Mouse (Mus musculus) intestine, postnatal 0 days (tissue): ENCODE measurements around the gene Zbed5. TPM values are rescaled to one million over a fixed set of nuclear protein-coding genes. Genes with fewer than 3 reads are reported as not detected.

Source experiments
- ATAC-seq: fragments of 200-750 bp; cut with Nextera tagmentation; 2 replicates; pipeline ENCODE4 v1.8.0; 2017; ENCODE audit warnings: mild to moderate bottlenecking, moderate TSS enrichment, moderate library complexity
- H3K27ac ChIP-seq: fragments of 300-500 bp; sonication (generic); 2 replicates; pipeline ENCODE4 v1.5.1; 2014; ENCODE audit warnings: mild to moderate bottlenecking, low read depth, low read length, moderate library complexity
- H3K27me3 ChIP-seq: fragments of 300-500 bp; sonication (generic); replicated peaks from 2 replicates; pipeline ENCODE4 v1.6.1; 2014; ENCODE audit warnings: low read length, mixed read lengths; ENCODE audit not compliant: control insufficient read depth, insufficient read depth
- H3K36me3 ChIP-seq: fragments of 300-500 bp; sonication (generic); 2 replicates; pipeline ENCODE4 v1.6.1; 2014; ENCODE audit warnings: mild to moderate bottlenecking, moderate library complexity; ENCODE audit not compliant: control insufficient read depth, insufficient read depth
- H3K4me1 ChIP-seq: fragments of 300-500 bp; sonication (generic); replicated peaks from 2 replicates; pipeline ENCODE4 v1.6.1; 2014; ENCODE audit warnings: antibody characterized with exemption, low read length, mixed read lengths; ENCODE audit not compliant: control insufficient read depth, insufficient read depth
- H3K4me2 ChIP-seq: fragments of 300-500 bp; sonication (generic); replicated peaks from 2 replicates; pipeline ENCODE4 v1.6.1; 2014; ENCODE audit warnings: low read depth, mild to moderate bottlenecking, moderate library complexity
- H3K4me3 ChIP-seq: fragments of 300-500 bp; sonication (generic); 2 replicates; pipeline ENCODE4 v1.5.1; 2014; ENCODE audit warnings: low read depth, low read length
- H3K9ac ChIP-seq: fragments of 300-500 bp; sonication (generic); 2 replicates; pipeline ENCODE4 v1.6.1; 2014; ENCODE audit warnings: mild to moderate bottlenecking, low read depth, low read length
- H3K9me3 ChIP-seq: fragments of 300-500 bp; sonication (generic); 2 replicates; pipeline ENCODE4 v1.6.1; 2016; ENCODE audit warnings: mixed run types; ENCODE audit not compliant: control insufficient read depth
- CTCF ChIP-seq: sonication (generic); IDR thresholded peaks from 2 replicates; pipeline ENCODE4 v1.5.1; 2016; ENCODE audit warnings: low read depth, mild to moderate bottlenecking, control low read depth, antibody characterized with exemption, moderate library complexity
- WGBS: fragments of 180-500 bp; shearing (Covaris S2); extraction: QIAGEN DNeasy Blood & Tissue Kit; methylation state at CpG from one replicate; pipeline ENCODE4 v1.1.7; 2014; 5-methylcytosine and 5-hydroxymethylcytosine counted together
- polyA plus RNA-seq: library from polyadenylated mRNA; unstranded; fragments of >200 nt; fragmentation: Nextera tagmentation; extraction: Ambion mirVana; gene quantifications from 2 replicates; pipeline ENCODE4 v1.2.1, GENCODE M21; 2015

Gene Zbed5
- polyA plus RNA-seq, 1 experiment from 2014 or later, result 2.4 TPM

GRCm38 (mm10) chr5:129864467-129864866 is 31.1 kb upstream of the Zbed5 start:
- Histone ChIP-seq H3K27ac (no peak overlapping the region), H3K36me3 (peaks cover 22% of the 10 kb centered on the region), H3K9me3 (no peaks in the 10 kb centered on the region), H3K4me2 (0 out of 2 replicates have a peak overlapping the region, but pooled peaks have one; percentile 24), H3K27me3 (no peaks in the 10 kb centered on the region), H3K4me3 (no peak overlapping the region), H3K9ac (no peak overlapping the region; the same call in 1 of the 2 replicates), H3K4me1 (no peaks in the 10 kb centered on the region)
- no peak for ATAC-seq
- 13% methylated on average over 18 of the region's 18 CpGs for WGBS
- peak; percentile 67 for TF ChIP-seq CTCF

GRCm38 (mm10) chr5:129865841-129866240 is 29.7 kb upstream of the Zbed5 start:
- H3K36me3 ChIP-seq, result peaks cover 12% of the 10 kb centered on the region; the same call in 1 of the 2 replicates
- 65% methylated on average over 12 of the region's 12 CpGs for WGBS
- H3K27me3 ChIP-seq, result no peaks in the 10 kb centered on the region
- no peak for TF ChIP-seq CTCF
- no peak for ATAC-seq
- no peak overlapping the region for H3K9ac ChIP-seq
- H3K4me2 ChIP-seq, result no peak overlapping the region
- no peak overlapping the region for H3K4me3 ChIP-seq
- no peaks in the 10 kb centered on the region for H3K4me1 ChIP-seq
- H3K27ac ChIP-seq, result no peak overlapping the region
- no peaks in the 10 kb centered on the region for H3K9me3 ChIP-seq

- Histone ChIP-seq H3K4me2 (no peak overlapping the region), H3K27ac (no peak overlapping the region), H3K27me3 (no peaks in the 10 kb centered on the region), H3K9ac (no peak overlapping the region), H3K9me3 (no peaks in the 10 kb centered on the region), H3K36me3 (no peaks in the 10 kb centered on the region), H3K4me3 (no peak overlapping the region), H3K4me1 (no peaks in the 10 kb centered on the region)
- no peak for TF ChIP-seq CTCF
- 86% methylated on average over 19 of the region's 19 CpGs for WGBS
- ATAC-seq, result no peak
Measured at GRCm38 (mm10) chr5:129869238-129869995, 26.1 kb upstream of the Zbed5 start.

- no peaks in the 10 kb centered on the region for H3K4me1 ChIP-seq
- TF ChIP-seq CTCF, result no peak
- H3K9ac ChIP-seq, result no peak overlapping the region
- 78% methylated on average over 2 of the region's 2 CpGs for WGBS
- no peaks in the 10 kb centered on the region for H3K9me3 ChIP-seq
- no peak for ATAC-seq
- no peaks in the 10 kb centered on the region for H3K27me3 ChIP-seq
- H3K4me3 ChIP-seq, result no peak overlapping the region
- H3K36me3 ChIP-seq, result no peaks in the 10 kb centered on the region
- H3K4me2 ChIP-seq, result no peak overlapping the region
- H3K27ac ChIP-seq, result no peak overlapping the region
Measured at GRCm38 (mm10) chr5:129871238-129871637, 24.3 kb upstream of the Zbed5 start.

- Histone ChIP-seq H3K27ac (no peak overlapping the region), H3K36me3 (no peaks in the 10 kb centered on the region), H3K9me3 (no peaks in the 10 kb centered on the region), H3K4me3 (no peak overlapping the region), H3K4me1 (no peaks in the 10 kb centered on the region), H3K4me2 (no peak overlapping the region), H3K9ac (no peak overlapping the region), H3K27me3 (no peaks in the 10 kb centered on the region)
- ATAC-seq, result no peak
- TF ChIP-seq CTCF, result no peak
- WGBS, result 77% methylated on average over 12 of the region's 12 CpGs
Measured at GRCm38 (mm10) chr5:129873942-129874341, 21.6 kb upstream of the Zbed5 start.

GRCm38 (mm10) chr5:129875098-129875497 is 20.4 kb upstream of the Zbed5 start:
- 76% methylated on average over 11 of the region's 11 CpGs for WGBS
- no peak for TF ChIP-seq CTCF
- no peaks in the 10 kb centered on the region for H3K4me1 ChIP-seq
- no peak overlapping the region for H3K4me2 ChIP-seq
- no peaks in the 10 kb centered on the region for H3K27me3 ChIP-seq
- ATAC-seq, result no peak
- no peak overlapping the region for H3K4me3 ChIP-seq
- no peaks in the 10 kb centered on the region for H3K9me3 ChIP-seq
- no peak overlapping the region for H3K27ac ChIP-seq
- H3K36me3 ChIP-seq, result peaks cover 2% of the 10 kb centered on the region; the same call in 1 of the 2 replicates
- H3K9ac ChIP-seq, result no peak overlapping the region
